Mouse (Mus musculus) forebrain, embryonic 11.5 days (tissue): ENCODE results near the gene Tagap1. TPM values are rescaled to one million over a fixed set of nuclear protein-coding genes. Genes with fewer than 3 reads are reported as not detected.
"Not testable (repeated sequence)": the region's sequence is repeated elsewhere in the genome, so short reads cannot be mapped to it uniquely, and the experiment has no call there.

Source experiments
- ATAC-seq: fragments of 200-750 bp; cut with Nextera tagmentation; replicated peaks from 2 replicates; pipeline ENCODE4 v1.8.0; 2017; ENCODE audit warnings: moderate TSS enrichment; ENCODE audit not compliant: low FRiP score
- DNase-seq: peaks from one replicate; pipeline ENCODE4 v3.0.0-alpha.2; 2017; ENCODE audit warnings: low spot score
- H3K27ac ChIP-seq: fragments of 300-500 bp; sonication (generic); 2 replicates; pipeline ENCODE4 v1.5.1; 2014; ENCODE audit warnings: low read depth, low read length
- H3K27me3 ChIP-seq: fragments of 300-500 bp; sonication (generic); 2 replicates; pipeline ENCODE4 v1.6.1; 2014; ENCODE audit warnings: mild to moderate bottlenecking, low read length, mixed read lengths; ENCODE audit not compliant: control insufficient read depth, insufficient read depth
- H3K36me3 ChIP-seq: fragments of 300-500 bp; sonication (generic); 2 replicates; pipeline ENCODE4 v1.6.1; 2014; ENCODE audit warnings: mild to moderate bottlenecking, low read length, moderate library complexity, mixed read lengths; ENCODE audit not compliant: control insufficient read depth, insufficient read depth
- H3K4me1 ChIP-seq: fragments of 300-500 bp; sonication (generic); replicated peaks from 2 replicates; pipeline ENCODE4 v1.6.1; 2014; ENCODE audit warnings: low read length, mixed read lengths; ENCODE audit not compliant: control insufficient read depth, insufficient read depth
- H3K4me2 ChIP-seq: fragments of 300-500 bp; sonication (generic); 2 replicates; pipeline ENCODE4 v1.6.1; 2014; ENCODE audit warnings: low read depth, mild to moderate bottlenecking, low read length, moderate library complexity, mixed read lengths; ENCODE audit not compliant: severe bottlenecking
- H3K4me3 ChIP-seq: fragments of 300-500 bp; sonication (generic); 2 replicates; pipeline ENCODE4 v1.5.1; 2014; ENCODE audit warnings: low read depth, low read length
- H3K9ac ChIP-seq: fragments of 300-500 bp; sonication (generic); 2 replicates; pipeline ENCODE4 v1.6.1; 2014; ENCODE audit warnings: low read length
- H3K9me3 ChIP-seq: fragments of 300-500 bp; sonication (generic); 2 replicates; pipeline ENCODE4 v1.6.1; 2016; ENCODE audit warnings: low read length, mixed read lengths; ENCODE audit not compliant: control insufficient read depth
- WGBS: fragments of 180-500 bp; shearing (Covaris S2); extraction: QIAGEN DNeasy Blood & Tissue Kit; methylation state at CpG from one replicate; pipeline ENCODE4 v1.1.7; 2014; 5-methylcytosine and 5-hydroxymethylcytosine counted together
- polyA plus RNA-seq: library from polyadenylated mRNA; unstranded; fragments of >200 nt; fragmentation: Nextera tagmentation; extraction: Ambion mirVana; gene quantifications from 2 replicates; pipeline ENCODE4 v1.2.1, GENCODE M21; 2014

Tagap1 gene
- polyA plus RNA-seq, 1 experiment from 2014 or later: 58.2 TPM

DNA sequence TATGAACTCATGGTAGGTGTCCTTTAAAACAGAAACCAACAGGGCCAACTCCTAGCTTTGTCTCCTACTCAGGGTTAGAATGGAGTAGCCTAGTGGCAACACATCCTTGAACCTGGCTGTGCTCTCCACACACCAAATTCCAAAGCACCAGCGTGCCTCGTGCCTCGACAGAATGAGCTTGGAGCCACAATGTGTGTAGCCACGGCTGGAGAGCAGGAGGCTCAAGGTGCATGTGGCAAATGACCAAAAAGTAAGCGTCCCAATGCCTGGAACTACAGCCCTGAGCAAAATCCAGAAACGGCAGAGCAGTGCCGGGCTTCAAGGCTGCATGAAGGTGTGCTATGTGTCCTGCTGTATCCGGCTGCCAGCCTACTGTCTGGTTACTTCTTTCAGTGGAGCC, 10.3 kb upstream of the Tagap1 start:
- ATAC-seq, DNase-seq, H3K36me3 ChIP-seq: not testable (repeated sequence)

DNA sequence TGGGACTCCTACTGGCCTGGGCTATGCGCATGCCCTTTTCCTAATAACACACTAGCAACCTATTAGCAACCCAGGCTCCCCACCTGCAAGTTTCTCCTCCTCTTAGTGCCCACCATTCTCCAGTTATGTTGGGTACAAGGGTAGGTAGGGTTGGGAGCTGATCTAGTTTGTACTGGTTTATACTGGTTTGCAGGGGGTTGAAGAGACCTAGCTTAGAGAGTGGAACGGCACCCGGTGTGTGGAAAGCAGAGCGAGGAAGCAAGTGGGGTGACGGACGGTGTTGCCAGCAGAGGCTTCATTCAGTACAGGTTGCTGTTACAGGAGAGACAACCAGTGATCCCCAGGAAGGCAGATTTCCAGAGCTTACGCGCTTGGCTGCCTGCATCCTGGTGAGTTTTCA, 9.4 kb upstream of the Tagap1 start, which contains the start of gene Rnaset2b:
Rnaset2b (plus strand) TSS at position 301 of the 400 bp plus-strand sequence.
- not testable (repeated sequence) for H3K4me1 ChIP-seq

More for the DNA sequence above, 10.3 kb upstream of the Tagap1 start:
- H3K9me3 ChIP-seq, H3K9ac ChIP-seq, H3K27me3 ChIP-seq, H3K4me1 ChIP-seq, H3K27ac ChIP-seq, H3K4me2 ChIP-seq, H3K4me3 ChIP-seq: not testable (repeated sequence)
- WGBS: 88% methylated on average over 8 of the region's 8 CpGs

DNA sequence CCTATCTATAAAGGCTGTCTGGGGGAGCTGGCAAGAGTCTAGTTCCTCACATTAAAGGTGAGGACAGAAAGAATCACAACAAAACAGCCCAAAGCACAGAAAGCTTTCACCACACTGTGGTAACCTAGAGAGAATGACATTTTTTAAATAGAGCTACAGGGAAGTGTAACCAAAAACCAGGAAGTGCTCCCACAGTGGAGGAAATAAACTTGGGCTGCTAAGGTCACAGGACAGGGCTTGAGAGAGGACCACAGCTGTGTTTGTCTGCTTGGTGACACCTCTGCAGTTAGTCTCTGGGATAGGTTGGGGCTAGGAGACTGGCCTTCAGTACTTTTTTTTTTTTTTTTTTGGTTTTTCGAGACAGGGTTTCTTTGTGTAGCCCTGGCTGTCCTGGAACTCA, 6.7 kb upstream of the Tagap1 start:
- not testable (repeated sequence) for H3K4me2 ChIP-seq, H3K27me3 ChIP-seq, ATAC-seq, H3K4me1 ChIP-seq, H3K9me3 ChIP-seq, DNase-seq, H3K27ac ChIP-seq, H3K9ac ChIP-seq, H3K36me3 ChIP-seq, H3K4me3 ChIP-seq
- WGBS: 50% methylated on average over 1 of the region's 1 CpGs

More for the DNA sequence above, 9.4 kb upstream of the Tagap1 start, which contains the start of gene Rnaset2b:
- not testable (repeated sequence) for H3K4me3 ChIP-seq, DNase-seq, H3K27me3 ChIP-seq, ATAC-seq, H3K27ac ChIP-seq, H3K9ac ChIP-seq, H3K9me3 ChIP-seq, H3K4me2 ChIP-seq, H3K36me3 ChIP-seq
- WGBS: no CpG with 5 or more reads among the region's 8 CpGs

DNA sequence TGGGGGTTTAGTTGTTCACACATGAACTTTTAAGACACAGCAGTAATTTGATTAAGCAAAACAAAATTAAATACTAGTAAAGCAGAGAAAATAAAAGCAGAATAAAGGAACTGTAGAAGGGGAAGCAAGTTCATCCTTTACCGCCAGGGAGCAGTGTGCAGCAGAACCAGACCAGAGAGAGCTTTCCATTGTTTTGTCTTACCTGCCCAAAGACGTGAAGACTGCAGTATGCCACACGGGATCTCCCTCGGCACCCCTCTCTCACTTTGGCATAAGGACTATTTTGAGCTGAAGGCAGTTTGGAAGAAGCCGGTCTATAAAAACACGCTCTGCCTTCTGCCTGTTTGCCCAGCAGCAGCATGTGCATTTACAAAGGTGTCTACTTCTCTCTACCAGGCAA, 4.4 kb upstream of the Tagap1 start:
- WGBS: 7% methylated on average over 5 of the region's 6 CpGs

DNA sequence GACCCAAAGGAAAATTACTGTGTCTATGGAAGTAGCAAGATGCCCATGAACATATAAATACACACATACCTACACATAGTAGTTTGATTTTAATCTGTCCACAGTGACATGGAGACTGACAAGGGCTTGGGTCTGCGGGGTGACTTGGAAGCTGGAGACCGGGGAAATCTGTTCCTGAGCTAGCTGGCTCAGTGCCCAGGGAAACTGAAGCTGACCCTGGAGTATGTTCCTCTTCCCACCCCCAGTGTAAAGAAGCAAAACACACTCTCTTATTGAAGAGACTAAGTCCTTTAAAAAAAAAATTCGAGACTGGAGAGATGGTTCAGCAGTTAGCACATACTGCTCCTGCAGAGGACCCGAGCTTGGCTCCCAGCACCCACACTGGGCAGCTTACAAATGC, 2.0 kb upstream of the Tagap1 start:
- 80% methylated on average over 4 of the region's 4 CpGs for WGBS
- not testable (repeated sequence) for ATAC-seq, DNase-seq

More for the DNA sequence above, 4.4 kb upstream of the Tagap1 start:
- not testable (repeated sequence) for H3K4me1 ChIP-seq, H3K9ac ChIP-seq, H3K27me3 ChIP-seq, H3K4me3 ChIP-seq, H3K9me3 ChIP-seq, ATAC-seq, DNase-seq, H3K4me2 ChIP-seq, H3K36me3 ChIP-seq, H3K27ac ChIP-seq

DNA sequence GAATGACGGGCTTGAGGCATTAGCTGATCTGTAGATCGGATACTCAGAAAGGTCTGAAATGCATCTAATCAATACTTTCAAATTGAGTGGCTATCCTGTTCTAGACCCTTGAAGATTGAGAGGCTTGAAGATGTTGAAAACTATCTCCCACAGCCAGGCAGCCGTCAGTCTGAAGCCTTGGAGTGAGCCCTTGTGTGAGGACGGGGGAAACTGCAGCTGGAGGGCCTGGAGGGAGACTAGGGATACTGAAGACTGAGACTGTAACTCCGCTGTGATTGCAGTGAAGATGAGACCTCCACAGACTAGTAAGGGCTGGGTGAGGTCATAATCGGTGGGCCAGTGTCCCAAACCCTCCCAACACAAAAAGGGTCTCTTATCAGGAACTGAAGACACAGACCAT, 1.4 kb upstream of the Tagap1 start:
- not testable (repeated sequence) for H3K36me3 ChIP-seq, H3K27me3 ChIP-seq, H3K9ac ChIP-seq, H3K4me3 ChIP-seq, DNase-seq, H3K4me1 ChIP-seq, H3K27ac ChIP-seq, ATAC-seq, H3K9me3 ChIP-seq, H3K4me2 ChIP-seq
- 73% methylated on average over 4 of the region's 6 CpGs for WGBS

More for the DNA sequence above, 2.0 kb upstream of the Tagap1 start:
- not testable (repeated sequence) for H3K9me3 ChIP-seq, H3K4me3 ChIP-seq, H3K4me1 ChIP-seq, H3K27me3 ChIP-seq, H3K27ac ChIP-seq, H3K9ac ChIP-seq, H3K36me3 ChIP-seq, H3K4me2 ChIP-seq

DNA sequence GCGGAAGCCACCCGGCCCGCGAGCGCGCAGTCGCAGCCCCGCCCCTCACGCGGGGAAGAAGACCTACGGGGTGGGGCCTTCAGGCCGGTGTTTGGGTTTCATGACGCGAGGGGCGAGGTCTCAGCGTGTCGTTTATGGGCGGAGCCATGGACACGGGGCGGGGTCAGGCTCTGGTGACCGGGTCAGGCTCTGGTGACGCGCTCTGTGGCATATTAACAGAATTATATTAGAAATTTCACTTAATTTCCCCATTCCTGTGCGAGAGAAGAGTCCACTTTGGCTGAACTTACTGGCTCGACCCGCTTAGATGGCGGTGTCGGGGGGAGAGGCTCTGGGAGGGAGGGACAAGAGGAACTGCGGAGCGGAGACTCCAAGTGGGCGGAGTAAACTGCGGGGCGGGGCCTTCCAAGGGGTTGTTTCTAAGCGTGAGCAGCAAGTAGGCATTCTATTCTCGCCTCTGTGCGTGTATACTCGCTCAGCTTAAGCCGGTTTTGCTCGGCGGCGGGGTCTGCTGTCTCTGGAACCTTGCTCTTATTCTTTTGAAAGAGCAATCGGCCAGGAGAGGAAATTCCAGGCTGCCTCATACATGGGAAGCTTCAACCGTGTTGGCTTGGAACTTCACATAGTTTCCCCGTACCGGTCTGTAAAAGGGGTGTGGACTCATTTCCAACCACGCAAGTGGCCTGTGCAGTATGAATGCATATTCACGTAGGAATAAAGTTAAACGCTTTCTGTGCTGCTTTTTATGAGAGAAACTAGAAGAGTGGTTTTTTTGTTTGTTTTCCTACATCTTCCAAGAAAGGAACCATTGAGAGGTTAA, 435 bp upstream of the Tagap1 start:
- H3K4me2 ChIP-seq: peak overlapping the region; percentile 31
- WGBS: under 1% methylated on average over 13 of the region's 48 CpGs
- peak overlapping the region; percentile 42 for H3K4me3 ChIP-seq
- not testable (repeated sequence) for H3K36me3 ChIP-seq, H3K4me1 ChIP-seq, H3K9me3 ChIP-seq, H3K9ac ChIP-seq, H3K27me3 ChIP-seq, H3K27ac ChIP-seq, DNase-seq
- peak; percentile 96 for ATAC-seq

DNA sequence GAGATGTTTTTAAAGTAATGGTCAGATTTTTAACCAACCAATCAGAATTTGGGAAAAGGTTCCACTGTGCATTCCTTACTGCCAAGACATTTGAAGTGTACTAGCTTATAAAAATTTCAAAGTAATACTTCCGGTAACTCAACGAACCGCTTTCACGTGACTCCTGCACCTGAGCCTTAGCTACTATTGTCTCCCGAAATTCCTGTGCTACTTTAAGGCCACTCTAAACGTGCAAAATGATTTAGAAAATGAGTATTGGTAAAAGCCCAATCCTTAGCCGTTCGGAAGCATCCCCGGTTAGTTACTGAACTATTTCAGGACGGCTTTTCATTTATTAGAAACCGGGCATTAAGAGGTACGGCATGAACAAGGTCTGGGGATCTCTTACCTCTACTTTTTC, 607 bp downstream of the Tagap1 start:
- peak overlapping the region; percentile 40; the same call in 1 of the 2 replicates for H3K4me2 ChIP-seq
- H3K27ac ChIP-seq, H3K9me3 ChIP-seq, H3K36me3 ChIP-seq, H3K27me3 ChIP-seq, ATAC-seq, DNase-seq, H3K4me1 ChIP-seq: not testable (repeated sequence)
- 1% methylated on average over 12 of the region's 12 CpGs for WGBS
- H3K4me3 ChIP-seq: peak overlapping the region; percentile 42
- peak overlapping the region; percentile 61 for H3K9ac ChIP-seq
